Mouse (Mus musculus): ENCODE results near the gene Ccl1. TPM values are rescaled to one million over a fixed set of nuclear protein-coding genes. Genes with fewer than 3 reads are reported as not detected.

Ccl1 gene
- total RNA-seq, 2 experiments from 2014 or later: not detected

GRCm38 (mm10) chr11:82163285-82163684 is 142.2 kb downstream of the Ccl1 start:
- DNase-seq: no peak
- intact Hi-C loops (cut with DNase I; ENCODE audit: low total_unique reads): no loop called here

GRCm38 (mm10) chr11:82159126-82159525 is 146.4 kb downstream of the Ccl1 start:
- intact Hi-C loops (cut with DNase I; ENCODE audit: low total_unique reads): no loop called here
- DNase-seq: no peak

GRCm38 (mm10) chr11:82139492-82140094 is 165.9 kb downstream of the Ccl1 start:
- intact Hi-C loops (cut with DNase I; ENCODE audit: low total_unique reads): no loop called here
- DNase-seq: no peak

GRCm38 (mm10) chr11:82136196-82136595 is 169.3 kb downstream of the Ccl1 start:
- intact Hi-C loops (cut with DNase I; ENCODE audit: low total_unique reads): no loop called here
- no peak for DNase-seq

GRCm38 (mm10) chr11:82132977-82133376 is 172.5 kb downstream of the Ccl1 start:
- DNase-seq: no peak
- intact Hi-C loops (cut with DNase I; ENCODE audit: low total_unique reads): no loop called here

Other genes starting within 250 kb of the Ccl1 start
- 10 to 100 TPM; 16.3 to 20.7 TPM for gene Ccl11, start 247.9 kb downstream of the Ccl1 start, total RNA-seq (2021)
- gene Ccl12, start 203.8 kb downstream of the Ccl1 start, total RNA-seq (2021): under 1 TPM in 1 of 2 experiments, not detected in 1; 0.86 TPM
- gene Ccl8, start 190.5 kb downstream of the Ccl1 start, total RNA-seq (2021): under 1 TPM; 0.62 to 0.66 TPM
- under 1 TPM; 0.16 to 0.41 TPM for gene Tmem132e, start 83.2 kb upstream of the Ccl1 start, total RNA-seq (2021)

Measured in gastrocnemius, postnatal 14 days (tissue).